Mouse (Mus musculus): ENCODE results near the gene Brinp3. TPM values are rescaled to one million over a fixed set of nuclear protein-coding genes. Genes with fewer than 3 reads are reported as not detected.
A peak's percentile ranks its signal among the peaks of the same experiment; 100 is the strongest.

Gene Brinp3
- polyA plus RNA-seq, 2 experiments: not detected

DNA sequence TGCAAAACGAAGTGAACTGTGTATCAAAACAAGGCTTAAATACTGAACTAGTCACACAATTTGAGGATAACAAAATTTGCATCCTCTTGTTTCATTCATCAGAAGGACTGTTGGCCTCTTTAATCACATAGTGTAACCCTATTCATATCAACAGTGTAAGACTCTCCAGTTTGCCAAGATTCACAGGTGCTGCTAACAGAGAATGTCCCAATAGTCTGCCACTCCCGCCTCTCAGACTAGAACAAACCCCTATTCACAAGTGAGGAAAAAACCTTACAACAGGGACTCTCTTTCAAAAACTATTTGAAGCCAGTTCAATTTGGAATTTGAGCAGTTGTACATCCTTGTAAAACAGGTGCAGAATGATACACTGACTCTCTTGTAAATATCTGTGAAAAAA, 349.5 kb downstream of the Brinp3 start:
- TF ChIP-seq EP300 (IDR thresholded peaks at IDR 0.05; ENCODE audit: low read depth) (no peak), CTCF (IDR thresholded peaks at IDR 0.05; ENCODE audit: low read depth) (no peak)

GRCm38 (mm10) chr1:146848892-146849291, 354.3 kb downstream of the Brinp3 start:
- no peak for ATAC-seq (ENCODE audit: insufficient read depth)

More for the DNA sequence above, 349.5 kb downstream of the Brinp3 start:
- H3K9me3 ChIP-seq (ENCODE audit: control insufficient read depth, low read length): no peaks in the 10 kb centered on the region
- H3K4me3 ChIP-seq (ENCODE audit: insufficient read depth in 1 of 2, low read depth in 2 of 2, low read length in 2 of 2): no peak overlapping the region
- H3K27me3 ChIP-seq (ENCODE audit: control insufficient read depth, insufficient read depth, low read length): no peaks in the 10 kb centered on the region
- no peak overlapping the region for H3K27ac ChIP-seq
- H3K4me2 ChIP-seq (ENCODE audit: low read depth): no peak overlapping the region
- no peak for DNase-seq (ENCODE audit: low read depth in 3 of 3, low spot score in 3 of 3)
- no peaks in the 10 kb centered on the region for H3K36me3 ChIP-seq (replicated peaks; ENCODE audit: control insufficient read depth, insufficient read depth, low read depth)
- whole genome bisulfite sequencing (ENCODE audit: insufficient replicate concordance): 41% methylated on average over 2 of the region's 2 CpGs
- no peak overlapping the region for H3K9ac ChIP-seq (replicated peaks)
- no peak for ATAC-seq (ENCODE audit: insufficient read depth)
- no peaks in the 10 kb centered on the region for H3K4me1 ChIP-seq (replicated peaks; ENCODE audit: control insufficient read depth in 2 of 2, insufficient read depth in 2 of 2, low read length in 1 of 2)

GRCm38 (mm10) chr1:146850147-146850546, 355.6 kb downstream of the Brinp3 start:
- DNase-seq (ENCODE audit: low read depth in 3 of 3, low spot score in 3 of 3) (no peak), ATAC-seq (ENCODE audit: insufficient read depth) (no peak)
- Histone ChIP-seq H3K4me3 (ENCODE audit: insufficient read depth in 1 of 2, low read depth in 2 of 2, low read length in 2 of 2) (no peak overlapping the region), H3K9ac (replicated peaks) (no peak overlapping the region), H3K27ac (no peak overlapping the region), H3K36me3 (replicated peaks; ENCODE audit: control insufficient read depth, insufficient read depth, low read depth) (no peaks in the 10 kb centered on the region), H3K27me3 (ENCODE audit: control insufficient read depth, insufficient read depth, low read length) (no peaks in the 10 kb centered on the region), H3K9me3 (ENCODE audit: control insufficient read depth, low read length) (no peaks in the 10 kb centered on the region), H3K4me2 (ENCODE audit: low read depth) (no peak overlapping the region), H3K4me1 (replicated peaks; ENCODE audit: control insufficient read depth in 2 of 2, insufficient read depth in 2 of 2, low read length in 1 of 2) (no peaks in the 10 kb centered on the region)
- no peak for TF ChIP-seq EP300 (IDR thresholded peaks at IDR 0.05; ENCODE audit: low read depth)
- TF ChIP-seq CTCF (IDR thresholded peaks at IDR 0.05; ENCODE audit: low read depth): no peak
- WGBS (ENCODE audit: insufficient replicate concordance): 46% methylated on average over 2 of the region's 2 CpGs

More at GRCm38 (mm10) chr1:146848892-146849291, 354.3 kb downstream of the Brinp3 start:
- H3K9me3 ChIP-seq (ENCODE audit: control insufficient read depth, low read length): no peaks in the 10 kb centered on the region
- no peak overlapping the region for H3K4me2 ChIP-seq (ENCODE audit: low read depth)
- H3K4me3 ChIP-seq (ENCODE audit: insufficient read depth in 1 of 2, low read depth in 2 of 2, low read length in 2 of 2): no peak overlapping the region
- H3K36me3 ChIP-seq (replicated peaks; ENCODE audit: control insufficient read depth, insufficient read depth, low read depth): no peaks in the 10 kb centered on the region
- 62% methylated on average over 3 of the region's 3 CpGs for WGBS (ENCODE audit: insufficient replicate concordance)
- TF ChIP-seq CTCF (IDR thresholded peaks at IDR 0.05; ENCODE audit: low read depth) (no peak), EP300 (IDR thresholded peaks at IDR 0.05; ENCODE audit: low read depth) (no peak)
- no peak overlapping the region for H3K27ac ChIP-seq
- H3K4me1 ChIP-seq (replicated peaks; ENCODE audit: control insufficient read depth in 2 of 2, insufficient read depth in 2 of 2, low read length in 1 of 2): no peaks in the 10 kb centered on the region
- DNase-seq (ENCODE audit: low read depth in 3 of 3, low spot score in 3 of 3): no peak
- no peaks in the 10 kb centered on the region for H3K27me3 ChIP-seq (ENCODE audit: control insufficient read depth, insufficient read depth, low read length)
- no peak overlapping the region for H3K9ac ChIP-seq (replicated peaks)

GRCm38 (mm10) chr1:146898636-146899035, 404.1 kb downstream of the Brinp3 start:
- H3K4me1 ChIP-seq (replicated peaks; ENCODE audit: control insufficient read depth in 2 of 2, insufficient read depth in 2 of 2, low read length in 1 of 2): no peaks in the 10 kb centered on the region
- no peak overlapping the region for H3K9ac ChIP-seq (replicated peaks)
- no peak overlapping the region for H3K27ac ChIP-seq
- DNase-seq (ENCODE audit: low read depth in 3 of 3, low spot score in 3 of 3) (no peak), ATAC-seq (ENCODE audit: insufficient read depth) (no peak)
- H3K27me3 ChIP-seq (ENCODE audit: control insufficient read depth, insufficient read depth, low read length): no peaks in the 10 kb centered on the region
- no peak overlapping the region for H3K4me2 ChIP-seq (ENCODE audit: low read depth)
- no peak overlapping the region for H3K4me3 ChIP-seq (ENCODE audit: insufficient read depth in 1 of 2, low read depth in 2 of 2, low read length in 2 of 2)
- TF ChIP-seq CTCF (IDR thresholded peaks at IDR 0.05; ENCODE audit: low read depth): no peak
- TF ChIP-seq EP300 (IDR thresholded peaks at IDR 0.05; ENCODE audit: low read depth): no peak
- H3K9me3 ChIP-seq (ENCODE audit: control insufficient read depth, low read length): no peaks in the 10 kb centered on the region
- no peaks in the 10 kb centered on the region for H3K36me3 ChIP-seq (replicated peaks; ENCODE audit: control insufficient read depth, insufficient read depth, low read depth)

GRCm38 (mm10) chr1:146901691-146902090, 407.1 kb downstream of the Brinp3 start:
- H3K4me3 ChIP-seq (ENCODE audit: insufficient read depth in 1 of 2, low read depth in 2 of 2, low read length in 2 of 2): no peak overlapping the region
- no peaks in the 10 kb centered on the region for H3K27me3 ChIP-seq (ENCODE audit: control insufficient read depth, insufficient read depth, low read length)
- H3K27ac ChIP-seq: no peak overlapping the region
- no peaks in the 10 kb centered on the region for H3K9me3 ChIP-seq (ENCODE audit: control insufficient read depth, low read length)
- H3K4me1 ChIP-seq (replicated peaks; ENCODE audit: control insufficient read depth in 2 of 2, insufficient read depth in 2 of 2, low read length in 1 of 2): no peaks in the 10 kb centered on the region
- no peak for TF ChIP-seq EP300 (IDR thresholded peaks at IDR 0.05; ENCODE audit: low read depth)
- TF ChIP-seq CTCF (IDR thresholded peaks at IDR 0.05; ENCODE audit: low read depth): no peak
- DNase-seq (ENCODE audit: low read depth in 3 of 3, low spot score in 3 of 3): no peak
- no peak overlapping the region for H3K9ac ChIP-seq (replicated peaks)
- no peak overlapping the region for H3K4me2 ChIP-seq (ENCODE audit: low read depth)
- no peaks in the 10 kb centered on the region for H3K36me3 ChIP-seq (replicated peaks; ENCODE audit: control insufficient read depth, insufficient read depth, low read depth)
- 0 out of 2 replicates have a peak, but pooled peaks have one; percentile 15 for ATAC-seq (ENCODE audit: insufficient read depth)
- 58% methylated on average over 9 of the region's 9 CpGs for WGBS (ENCODE audit: insufficient replicate concordance)

Measured in liver, embryonic 14.5 days (tissue).